Mouse (Mus musculus) C2C12 (cell line): ENCODE results near the gene Xpo4. TPM values are rescaled to one million over a fixed set of nuclear protein-coding genes. Genes with fewer than 3 reads are reported as not detected.
"Not testable (repeated sequence)": the region's sequence is repeated elsewhere in the genome, so short reads cannot be mapped to it uniquely, and the experiment has no call there.

Experiments used
- H3K27me3 ChIP-seq: one replicate; pipeline ENCODE4 v1.6.1; 2011; ENCODE audit not compliant: control insufficient read depth, insufficient read depth, insufficient read length
- H3K36me3 ChIP-seq: one replicate; pipeline ENCODE4 v1.6.1; 2011; ENCODE audit not compliant: control insufficient read depth, insufficient read depth
- H3K4me3 ChIP-seq: one replicate; pipeline ENCODE4 v1.5.1; 2011; ENCODE audit warnings: mild to moderate bottlenecking, control low read depth; ENCODE audit not compliant: poor library complexity, insufficient read depth, severe bottlenecking
- H3K79me2 ChIP-seq: one replicate; pipeline ENCODE4 v1.6.1; 2011; ENCODE audit not compliant: control insufficient read depth, insufficient read depth
- H3K79me3 ChIP-seq: one replicate; pipeline ENCODE4 v1.6.1; 2011; ENCODE audit warnings: low read depth, control low read depth
- H3ac ChIP-seq: one replicate; pipeline ENCODE3; 2011; ENCODE audit warnings: low read depth; ENCODE audit not compliant: control insufficient read depth, insufficient read length
- CEBPB ChIP-seq: IDR thresholded peaks from one replicate; pipeline ENCODE4 v1.6.1; 2011; ENCODE audit warnings: low read depth, mild to moderate bottlenecking, control low read depth, moderate library complexity
- CTCF ChIP-seq: IDR thresholded peaks from one replicate; pipeline ENCODE4 v1.5.1; 2011; ENCODE audit not compliant: control insufficient read depth, insufficient read depth, insufficient read length
- FOSL1 ChIP-seq: IDR thresholded peaks from one replicate; pipeline ENCODE4 v1.8.0; 2011; ENCODE audit warnings: mild to moderate bottlenecking, low read length; ENCODE audit not compliant: poor library complexity, insufficient read depth, severe bottlenecking
- MAX ChIP-seq: IDR thresholded peaks from one replicate; pipeline ENCODE4 v1.6.1; 2011; ENCODE audit warnings: mild to moderate bottlenecking, control low read depth
- MYOD1 ChIP-seq: IDR thresholded peaks from one replicate; pipeline ENCODE4 v1.6.1; 2011; ENCODE audit warnings: low read depth; ENCODE audit not compliant: control insufficient read depth, insufficient read length
- MYOG ChIP-seq: IDR thresholded peaks from one replicate; pipeline ENCODE4 v1.6.1; 2011; ENCODE audit not compliant: control insufficient read depth, insufficient read length; ENCODE audit errors: extremely low read depth
- USF1 ChIP-seq: IDR thresholded peaks from one replicate; pipeline ENCODE4 v1.6.1; 2011; ENCODE audit warnings: low read depth, mild to moderate bottlenecking, control low read depth, moderate library complexity
- polyA plus RNA-seq: library from polyadenylated mRNA; unstranded; fragments of >200 nt; fragmentation: generic; extraction: Trizol; gene quantifications from one replicate; pipeline ENCODE4 v1.2.1, GENCODE M21; 2012; ENCODE audit warnings: missing spikeins

The Xpo4 gene
- polyA plus RNA-seq, 1 experiment, result 5.3 TPM

GRCm38 (mm10) chr14:57657500-57657899, 7.7 kb downstream of the Xpo4 start:
- peaks cover 100% of the 10 kb centered on the region for H3K79me2 ChIP-seq
- peaks cover 89% of the 10 kb centered on the region for H3K79me3 ChIP-seq
- TF ChIP-seq MYOD1, result no peak
- TF ChIP-seq MAX, result no peak
- TF ChIP-seq CEBPB, result no peak
- no peak for TF ChIP-seq FOSL1
- no peak overlapping the region for H3K4me3 ChIP-seq
- no peak overlapping the region for H3ac ChIP-seq
- H3K36me3 ChIP-seq, result peaks cover 11% of the 10 kb centered on the region
- H3K27me3 ChIP-seq, result no peaks in the 10 kb centered on the region

DNA sequence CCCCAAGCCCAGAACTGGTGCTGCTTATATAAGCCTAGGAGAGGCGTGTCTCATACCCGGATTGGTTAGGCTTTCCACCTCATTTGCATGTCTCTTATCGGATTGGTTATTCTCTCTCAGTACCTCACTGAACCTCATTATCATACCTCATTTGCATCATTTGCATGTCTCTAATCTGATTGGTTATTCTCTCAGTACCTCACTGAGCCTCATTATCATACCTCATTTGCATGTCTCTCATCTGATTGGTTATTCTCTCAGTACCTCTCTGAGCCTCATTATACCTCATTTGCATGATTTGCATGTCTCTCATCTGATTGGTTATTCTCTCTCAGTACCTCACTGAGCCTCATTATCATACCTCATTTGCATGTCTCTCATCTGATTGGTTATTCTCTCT, 8.7 kb downstream of the Xpo4 start:
- Histone ChIP-seq H3K79me2 (peaks cover 100% of the 10 kb centered on the region), H3K79me3 (peaks cover 89% of the 10 kb centered on the region)
- H3ac ChIP-seq, H3K4me3 ChIP-seq, H3K36me3 ChIP-seq, H3K27me3 ChIP-seq: not testable (repeated sequence)

- TF ChIP-seq CTCF (no peak), USF1 (no peak), MYOD1 (no peak), MAX (no peak), CEBPB (no peak), FOSL1 (no peak), MYOG (no peak)
- Histone ChIP-seq H3K27me3 (no peaks in the 10 kb centered on the region), H3K36me3 (peaks cover 26% of the 10 kb centered on the region), H3K4me3 (no peak overlapping the region), H3K79me2 (peaks cover 100% of the 10 kb centered on the region), H3K79me3 (peaks cover 79% of the 10 kb centered on the region), H3ac (no peak overlapping the region)
These were observed 15.7 kb downstream of the Xpo4 start for GRCm38 (mm10) chr14:57649501-57649900.

GRCm38 (mm10) chr14:57646155-57646554, 19.1 kb downstream of the Xpo4 start:
- TF ChIP-seq FOSL1, result no peak
- TF ChIP-seq MAX, result no peak
- no peak for TF ChIP-seq CTCF
- no peak for TF ChIP-seq USF1
- TF ChIP-seq MYOG, result no peak
- no peak for TF ChIP-seq MYOD1
- TF ChIP-seq CEBPB, result no peak
- Histone ChIP-seq H3K36me3 (peaks cover 57% of the 10 kb centered on the region), H3K79me2 (peaks cover 100% of the 10 kb centered on the region)

GRCm38 (mm10) chr14:57639153-57639552, 26.1 kb downstream of the Xpo4 start:
- TF ChIP-seq MYOG (no peak), MYOD1 (no peak), MAX (no peak)
- H3ac ChIP-seq, result no peak overlapping the region
- no peaks in the 10 kb centered on the region for H3K27me3 ChIP-seq
- H3K79me3 ChIP-seq, result peaks cover 50% of the 10 kb centered on the region
- H3K4me3 ChIP-seq, result no peak overlapping the region
- peaks cover 92% of the 10 kb centered on the region for H3K79me2 ChIP-seq
- peaks cover 65% of the 10 kb centered on the region for H3K36me3 ChIP-seq

More at GRCm38 (mm10) chr14:57646155-57646554, 19.1 kb downstream of the Xpo4 start:
- Histone ChIP-seq H3K79me3 (peaks cover 70% of the 10 kb centered on the region), H3K27me3 (no peaks in the 10 kb centered on the region), H3ac (no peak overlapping the region), H3K4me3 (no peak overlapping the region)

DNA sequence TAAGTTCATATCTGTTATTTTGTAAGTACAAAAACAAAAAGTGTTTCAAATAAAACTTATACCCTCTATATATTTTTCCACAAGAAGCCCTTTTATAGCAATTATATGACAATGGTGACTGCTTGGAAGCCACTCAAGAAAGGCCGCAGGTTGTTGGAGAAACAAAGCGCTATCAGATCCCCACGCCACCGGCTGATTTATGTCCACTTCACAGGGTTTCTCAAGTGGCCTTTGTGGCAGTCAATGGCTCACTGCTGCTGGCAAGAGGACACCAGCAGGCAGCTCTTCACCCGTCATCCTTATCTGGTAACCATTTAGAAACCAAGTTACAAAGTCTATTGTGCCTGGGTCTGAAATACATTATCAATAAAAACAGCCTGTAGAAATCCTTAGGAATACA, 31.1 kb downstream of the Xpo4 start:
- H3K79me3 ChIP-seq, result peaks cover 31% of the 10 kb centered on the region
- no peaks in the 10 kb centered on the region for H3K27me3 ChIP-seq
- H3ac ChIP-seq, result no peak overlapping the region
- peaks cover 58% of the 10 kb centered on the region for H3K79me2 ChIP-seq
- H3K4me3 ChIP-seq, result no peak overlapping the region
- peaks cover 34% of the 10 kb centered on the region for H3K36me3 ChIP-seq
- TF ChIP-seq CTCF, result no peak
- no peak for TF ChIP-seq CEBPB
- no peak for TF ChIP-seq MAX
- TF ChIP-seq USF1, result no peak
- TF ChIP-seq MYOD1, result no peak
- no peak for TF ChIP-seq FOSL1
- no peak for TF ChIP-seq MYOG

DNA sequence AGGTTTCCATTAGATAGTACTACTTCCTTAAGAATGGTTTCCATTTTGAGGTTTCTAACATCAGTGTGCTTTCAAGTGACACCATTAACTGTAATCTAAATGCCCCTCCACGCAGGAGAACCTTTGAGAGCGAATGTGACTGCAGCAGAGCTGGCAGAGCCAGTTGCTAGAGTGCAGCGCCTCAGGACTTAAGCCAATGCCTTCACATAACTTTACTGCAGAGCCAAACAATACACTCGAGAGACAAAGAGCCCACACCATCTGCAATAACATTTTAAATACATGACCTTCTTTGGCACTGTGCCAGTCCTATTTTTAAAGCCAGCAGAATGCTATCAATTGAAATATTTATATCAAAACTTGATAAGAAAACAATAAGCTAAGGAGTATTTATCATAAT, 35.6 kb downstream of the Xpo4 start:
- no peaks in the 10 kb centered on the region for H3K27me3 ChIP-seq
- peaks cover 11% of the 10 kb centered on the region for H3K79me3 ChIP-seq
- peaks cover 60% of the 10 kb centered on the region for H3K36me3 ChIP-seq
- no peak overlapping the region for H3K4me3 ChIP-seq
- H3ac ChIP-seq, result no peak overlapping the region
- TF ChIP-seq CEBPB (no peak), MAX (no peak), FOSL1 (no peak), CTCF (no peak), USF1 (no peak), MYOG (no peak), MYOD1 (no peak)
- H3K79me2 ChIP-seq, result peaks cover 17% of the 10 kb centered on the region
